In genomic region chr15:102091063-102091679, GRCm38 (mm10) we compare ENCODE assay signal across 17 mouse cellular contexts. TPM values are rescaled to one million over a fixed set of nuclear protein-coding genes. Genes with fewer than 3 reads are reported as not detected.
A peak's percentile ranks its signal among the peaks of the same experiment; 100 is the strongest.
DNase-seq lines count a peak whose midpoint lies in the region; ATAC-seq and TF ChIP-seq lines count a peak whose summit lies in the region.
"Had no signal": no experiment of that assay in that cellular context is flagged by ENCODE, and none has a peak within 500 bp of the region (broad histone marks: within the 10 kb centered on the region; RNA-seq: fewer than 3 reads in every experiment).

No protein-coding gene starts in this region.

- H3K79me2 ChIP-seq in CH12.LX (replicated peaks; ENCODE audit: control insufficient read depth, extremely low read depth, insufficient read depth, poor library complexity, severe bottlenecking) = peaks cover 21% of the 10 kb centered on the region

- H3K27ac ChIP-seq in intestine, postnatal 0 days (ENCODE audit: low read depth, low read length) = peak overlapping the region; percentile 21; the same call in 1 of the 2 replicates
- no peak overlapping the region for H3K27ac ChIP-seq in intestine, embryonic 15.5 days
- H3K27ac ChIP-seq in CH12.LX (ENCODE audit: insufficient read depth, low read depth) = peak overlapping the region; percentile 83
- H3K27ac ChIP-seq: forebrain, embryonic 10.5 days; hindbrain, embryonic 13.5 days; left cerebral cortex, adult 2 months; liver, embryonic 15.5 days; midbrain, embryonic 12.5 days had no signal

- H3K36me3 ChIP-seq in intestine, postnatal 0 days (ENCODE audit: control insufficient read depth, insufficient read depth) = peaks cover 99% of the 10 kb centered on the region
- H3K36me3 ChIP-seq in intestine, embryonic 15.5 days = peaks cover 87% of the 10 kb centered on the region
- peaks cover 90 to 100% of the 10 kb centered on the region in 2 experiments for H3K36me3 ChIP-seq in CH12.LX (replicated peaks in 1 of 2; ENCODE audit: control insufficient read depth in 1 of 2, insufficient read depth in 1 of 2, low read length in 1 of 2)

- 64% methylated on average over 12 of the region's 12 CpGs for WGBS in intestine, postnatal 0 days
- WGBS in intestine, embryonic 15.5 days = 72% methylated on average over 12 of the region's 12 CpGs

- no peak for TF ChIP-seq CTCF in intestine, postnatal 0 days (IDR thresholded peaks at IDR 0.05; ENCODE audit: low read depth)
- TF ChIP-seq CTCF in CH12.LX (conservative IDR thresholded peaks at IDR 0.05 in 1 of 2, IDR thresholded peaks at IDR 0.05 in 1 of 2; ENCODE audit: low read depth in 2 of 2, low read length in 2 of 2) = no peak

- no peak for TF ChIP-seq RAD21 in CH12.LX (IDR thresholded peaks at IDR 0.05; ENCODE audit: low read depth, low read length)

- no peaks in the 10 kb centered on the region for H3K4me1 ChIP-seq in intestine, postnatal 0 days (replicated peaks; ENCODE audit: control insufficient read depth, insufficient read depth, low read length)
- H3K4me1 ChIP-seq in intestine, embryonic 15.5 days (replicated peaks) = no peaks in the 10 kb centered on the region
- H3K4me1 ChIP-seq in CH12.LX (ENCODE audit: control insufficient read depth in 1 of 2, insufficient read depth in 2 of 2) = peaks cover 12 to 77% of the 10 kb centered on the region in 2 experiments
- H3K4me1 ChIP-seq: forebrain, embryonic 10.5 days; hindbrain, embryonic 13.5 days; midbrain, embryonic 12.5 days had no signal

- DNase-seq in CH12.LX (ENCODE audit: extremely low read depth) = peak; percentile 69
- peak; percentile 71 to 75 for DNase-seq in adrenal gland, postnatal 36 days
- DNase-seq in gastrocnemius, postnatal 4 days (ENCODE audit: low spot score in 2 of 2) = no peak
- no peak for DNase-seq in testis, postnatal 14 days (ENCODE audit: low spot score)
- no peak for DNase-seq in ovary, postnatal 10 days (ENCODE audit: low spot score)
- DNase-seq: embryo, embryonic 11 days; right cerebral cortex, postnatal 14 days had no signal

- in situ Hi-C loops in CH12.LX (cut with MboI; ENCODE audit: low pct_ligation_motif_present, low pct_unique_long_range_greater_than_20kb, low sequenced_read_pairs) = no loop called here

- peak; percentile 86 for TF ChIP-seq EP300 in CH12.LX (IDR thresholded peaks at IDR 0.05; ENCODE audit: low read length)

- no peaks in the 10 kb centered on the region for H3K9me3 ChIP-seq in intestine, postnatal 0 days (ENCODE audit: control insufficient read depth)
- no peaks in the 10 kb centered on the region for H3K9me3 ChIP-seq in intestine, embryonic 15.5 days
- H3K9me3 ChIP-seq in CH12.LX (replicated peaks; ENCODE audit: low read length) = no peaks in the 10 kb centered on the region
- H3K9me3 ChIP-seq: forebrain, embryonic 10.5 days; hindbrain, embryonic 13.5 days; liver, embryonic 15.5 days; midbrain, embryonic 12.5 days had no signal

- no peak overlapping the region for H3K4me3 ChIP-seq in intestine, postnatal 0 days (ENCODE audit: low read depth, low read length)
- no peak overlapping the region for H3K4me3 ChIP-seq in intestine, embryonic 15.5 days (replicated peaks)
- H3K4me3 ChIP-seq in CH12.LX (replicated peaks in 1 of 3; ENCODE audit: low read depth in 2 of 3, low read length in 2 of 3, poor library complexity in 1 of 3) = no peak overlapping the region
- H3K4me3 ChIP-seq: forebrain, embryonic 10.5 days; hindbrain, embryonic 13.5 days; left cerebral cortex, adult 2 months; liver, embryonic 15.5 days; midbrain, embryonic 12.5 days had no signal

- TF ChIP-seq POLR2A in CH12.LX (IDR thresholded peaks at IDR 0.05; ENCODE audit: low read depth, low read length) = no peak; the same call in 1 of the 2 replicates

- no peak overlapping the region for H3K9ac ChIP-seq in intestine, postnatal 0 days (ENCODE audit: low read depth, low read length)
- no peak overlapping the region for H3K9ac ChIP-seq in intestine, embryonic 15.5 days
- H3K9ac ChIP-seq in CH12.LX (ENCODE audit: insufficient read depth, low read depth) = no peak overlapping the region
- H3K9ac ChIP-seq: hindbrain, embryonic 13.5 days; liver, embryonic 15.5 days; midbrain, embryonic 12.5 days had no signal

- no peaks in the 10 kb centered on the region for H3K27me3 ChIP-seq in intestine, postnatal 0 days (replicated peaks; ENCODE audit: control insufficient read depth, insufficient read depth, low read length)
- H3K27me3 ChIP-seq in intestine, embryonic 15.5 days (replicated peaks) = no peaks in the 10 kb centered on the region
- H3K27me3 ChIP-seq in CH12.LX (replicated peaks) = no peaks in the 10 kb centered on the region
- H3K27me3 ChIP-seq: hindbrain, embryonic 13.5 days; liver, embryonic 15.5 days; midbrain, embryonic 12.5 days had no signal

- dilution Hi-C loops in CH12.LX (cut with MboI; ENCODE audit: extremely low pct_ligation_motif_present, extremely low pct_unique_long_range_greater_than_20kb, low sequenced_read_pairs) = no loop called here

- ATAC-seq in intestine, postnatal 0 days = no peak
- ATAC-seq in intestine, embryonic 15.5 days = no peak
- peak; percentile 91 for ATAC-seq in megakaryocyte, adult 5-6 weeks (ENCODE audit: poor library complexity, severe bottlenecking)

- no peak overlapping the region for H3K4me2 ChIP-seq in intestine, postnatal 0 days (replicated peaks; ENCODE audit: low read depth)
- H3K4me2 ChIP-seq in intestine, embryonic 15.5 days (replicated peaks) = no peak overlapping the region
- peak overlapping the region; percentile 29; the same call in 1 of the 2 replicates for H3K4me2 ChIP-seq in CH12.LX (ENCODE audit: insufficient read depth, low read depth, poor library complexity, severe bottlenecking)
- H3K4me2 ChIP-seq: heart, embryonic 11.5 days; hindbrain, embryonic 13.5 days; liver, embryonic 15.5 days; midbrain, embryonic 12.5 days had no signal

TF ChIP-seq in CH12.LX, 34 proteins besides CTCF, POLR2A, EP300 and RAD21 (continues in another document):
- TF ChIP-seq BHLHE40 (IDR thresholded peaks at IDR 0.05; ENCODE audit: low read depth, low read length) = peak; percentile 56
- TF ChIP-seq MYC (IDR thresholded peaks at IDR 0.05; ENCODE audit: low read depth, low read length) = peak; percentile 43; the same call in 1 of the 2 replicates
- TF ChIP-seq MAFK (IDR thresholded peaks at IDR 0.05; ENCODE audit: insufficient replicate concordance, low read length) = no peak
- TF ChIP-seq CHD1 (IDR thresholded peaks at IDR 0.05; ENCODE audit: low read depth, low read length) = no peak
- peak; percentile 78 for TF ChIP-seq JUND (conservative IDR thresholded peaks at IDR 0.05; ENCODE audit: low read depth, low read length)
- TF ChIP-seq ETS1 (conservative IDR thresholded peaks at IDR 0.05; ENCODE audit: low read depth, low read length) = peak; percentile 81

RNA-seq across cellular contexts. Expression of gene Tns2, which starts 9.0 kb away (rescaled TPM):
- 11.7 and 15.0 TPM in 2 replicates for polyA plus RNA-seq in intestine, postnatal 0 days (2015; fragmentation: Nextera tagmentation; extraction: Ambion mirVana)
- polyA plus RNA-seq in intestine, embryonic 15.5 days (2015; fragmentation: Nextera tagmentation; extraction: Ambion mirVana) = 28.2 and 31.8 TPM in 2 replicates
- total RNA-seq in CH12.LX (2012; rRNA removed) (0.08 and 0.13 TPM in 2 replicates), CH12.LX (2014; rRNA removed) (not detected in 2 replicates)
- 0.34 and 0.49 TPM in 2 replicates for polyA plus RNA-seq in CH12.LX (2012; ENCODE audit: insufficient read length, low read depth)
- 10 to 100 TPM; 68.4 to 87.6 TPM for total RNA-seq in adrenal gland, postnatal 36 days (2021)
- 0.32 and 1.9 TPM in 2 replicates for total RNA-seq in megakaryocyte, adult 5-6 weeks (2015)
- 0.07 TPM in 1 of 2 replicates, not detected in the other for total RNA-seq in megakaryocyte, adult 5-6 weeks (2017)
- 10 to 100 TPM; 58.7 to 59.5 TPM for total RNA-seq in gastrocnemius, postnatal 4 days (2021)

RNA-seq across cellular contexts. Expression of gene Eif4b, which starts 17.6 kb away (rescaled TPM):
- 47.8 and 53.0 TPM in 2 replicates for polyA plus RNA-seq in intestine, postnatal 0 days (2015; fragmentation: Nextera tagmentation; extraction: Ambion mirVana)
- polyA plus RNA-seq in intestine, embryonic 15.5 days (2015; fragmentation: Nextera tagmentation; extraction: Ambion mirVana) = 122 and 124 TPM in 2 replicates
- total RNA-seq in CH12.LX (2012; rRNA removed) (507 and 555 TPM in 2 replicates), CH12.LX (2014; rRNA removed) (492 and 536 TPM in 2 replicates)
- 652 and 950 TPM in 2 replicates for polyA plus RNA-seq in CH12.LX (2012; ENCODE audit: insufficient read length, low read depth)
- 100 to 1,000 TPM; 225 to 261 TPM for total RNA-seq in adrenal gland, postnatal 36 days (2021)
- 78.2 and 82.3 TPM in 2 replicates for total RNA-seq in megakaryocyte, adult 5-6 weeks (2015)
- 199 and 204 TPM in 2 replicates for total RNA-seq in megakaryocyte, adult 5-6 weeks (2017)
- total RNA-seq in gastrocnemius, postnatal 4 days (2021) = 100 to 1,000 TPM; 182 to 199 TPM

RNA-seq across cellular contexts. Expression of gene Spryd3, which starts 44.9 kb away (rescaled TPM):
- 26.3 and 26.7 TPM in 2 replicates for polyA plus RNA-seq in intestine, postnatal 0 days (2015; fragmentation: Nextera tagmentation; extraction: Ambion mirVana)
- 20.7 and 24.3 TPM in 2 replicates for polyA plus RNA-seq in intestine, embryonic 15.5 days (2015; fragmentation: Nextera tagmentation; extraction: Ambion mirVana)
- total RNA-seq in CH12.LX (2012; rRNA removed) (21.6 and 24.7 TPM in 2 replicates), CH12.LX (2014; rRNA removed) (19.6 and 21.5 TPM in 2 replicates)
- 25.7 and 33.5 TPM in 2 replicates for polyA plus RNA-seq in CH12.LX (2012; ENCODE audit: insufficient read length, low read depth)
- total RNA-seq in adrenal gland, postnatal 36 days (2021) = 10 to 100 TPM; 34.4 to 42.4 TPM
- total RNA-seq in megakaryocyte, adult 5-6 weeks (2015) = 6.1 and 7.5 TPM in 2 replicates
- total RNA-seq in megakaryocyte, adult 5-6 weeks (2017) = 20.6 and 22.6 TPM in 2 replicates
- total RNA-seq in gastrocnemius, postnatal 4 days (2021) = 10 to 100 TPM; 21.1 to 26.7 TPM

RNA-seq across cellular contexts. Expression of gene Igfbp6, which starts 53.0 kb away (rescaled TPM):
- 27.8 and 29.1 TPM in 2 replicates for polyA plus RNA-seq in intestine, postnatal 0 days (2015; fragmentation: Nextera tagmentation; extraction: Ambion mirVana)
- 10.9 and 12.7 TPM in 2 replicates for polyA plus RNA-seq in intestine, embryonic 15.5 days (2015; fragmentation: Nextera tagmentation; extraction: Ambion mirVana)
- total RNA-seq in CH12.LX (2012; rRNA removed) = 0.38 TPM in 1 of 2 replicates, not detected in the other
- total RNA-seq in CH12.LX (2014; rRNA removed) = not detected in 2 replicates
- polyA plus RNA-seq in CH12.LX (2012; ENCODE audit: insufficient read length, low read depth) = not detected in 2 replicates
- 10 to 100 TPM; 43.4 to 51.3 TPM for total RNA-seq in adrenal gland, postnatal 36 days (2021)
- total RNA-seq in megakaryocyte, adult 5-6 weeks (2015) = 1.3 TPM in 1 of 2 replicates, not detected in the other
- total RNA-seq in megakaryocyte, adult 5-6 weeks (2017) = not detected in 2 replicates
- total RNA-seq in gastrocnemius, postnatal 4 days (2021) = 10 to 100 TPM; 80.3 to 91.9 TPM

RNA-seq across cellular contexts. Expression of gene Soat2, which starts 59.2 kb away (rescaled TPM):
- 52.7 and 56.7 TPM in 2 replicates for polyA plus RNA-seq in intestine, postnatal 0 days (2015; fragmentation: Nextera tagmentation; extraction: Ambion mirVana)
- polyA plus RNA-seq in intestine, embryonic 15.5 days (2015; fragmentation: Nextera tagmentation; extraction: Ambion mirVana) = 12.0 and 14.3 TPM in 2 replicates
- 3.7 and 10.4 TPM in 2 replicates for total RNA-seq in CH12.LX (2012; rRNA removed)
- 0.09 and 0.28 TPM in 2 replicates for total RNA-seq in CH12.LX (2014; rRNA removed)
- 0.56 and 0.65 TPM in 2 replicates for polyA plus RNA-seq in CH12.LX (2012; ENCODE audit: insufficient read length, low read depth)
- under 1 TPM; 0.40 to 0.49 TPM for total RNA-seq in adrenal gland, postnatal 36 days (2021)
- 0.78 and 0.82 TPM in 2 replicates for total RNA-seq in megakaryocyte, adult 5-6 weeks (2015)
- 0.89 and 1.1 TPM in 2 replicates for total RNA-seq in megakaryocyte, adult 5-6 weeks (2017)
- under 1 TPM; 0.18 to 0.39 TPM for total RNA-seq in gastrocnemius, postnatal 4 days (2021)
- polyA plus RNA-seq: hindbrain, embryonic 13.5 days; neural tube, embryonic 14.5 days had no signal

Comparison
In these comparisons a context has a peak if more than half of its experiments do, and no peak if none do; other contexts are left out.
1. DNase-seq: peak in CH12.LX (single experiment) and adrenal gland, postnatal 36 days (2 of 2); none in gastrocnemius, postnatal 4 days (0 of 2), testis, postnatal 14 days (single experiment) and ovary, postnatal 10 days (single experiment).
2. RNA of gene Tns2, which starts 9.0 kb away (total RNA-seq): 68.4 to 87.6 TPM in adrenal gland, postnatal 36 days and 58.7 to 59.5 TPM in gastrocnemius, postnatal 4 days; 0.07 to 1.9 TPM in megakaryocyte, adult 5-6 weeks and 0.08 to 0.13 TPM in CH12.LX; every median in the first group is over 10 times any median in the second.